Mouse (Mus musculus) left cerebral cortex, adult 9 months (tissue): Measurements from ENCODE around the gene Myocd.
A peak's percentile ranks its signal among the peaks of the same experiment; 100 is the strongest.

Experiments
- DNase-seq, 2 experiments: peaks; one replicate each; pipeline ENCODE4 v3.0.0; 2022; ENCODE audit warnings: low spot score in 2 of 2

Gene Myocd

DNA sequence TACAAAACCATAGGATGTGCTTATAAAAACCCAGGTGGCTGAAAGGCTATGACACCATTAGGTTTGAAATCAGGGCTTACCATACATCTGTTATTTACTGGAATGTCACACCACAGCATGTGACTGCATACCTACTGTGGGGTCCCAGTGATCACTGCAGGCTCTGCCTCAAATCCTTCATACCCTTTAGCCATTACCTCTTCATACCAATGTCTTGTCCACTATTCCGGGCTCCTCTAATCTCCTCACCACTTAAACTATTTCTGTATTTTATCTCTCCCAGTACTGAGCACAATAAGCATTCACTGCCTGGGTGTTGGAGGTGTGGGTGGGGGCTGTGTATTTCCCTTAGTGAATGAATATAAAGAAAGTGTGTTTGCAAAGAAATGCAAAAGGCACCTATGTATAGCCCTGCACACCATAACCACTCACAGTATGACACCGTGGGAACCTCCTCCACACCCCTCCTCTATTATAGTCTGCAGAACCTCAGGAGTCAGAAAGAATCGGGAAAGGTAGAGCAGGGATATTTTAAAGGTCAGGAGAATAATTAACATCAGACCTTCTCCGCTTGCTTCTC lies 126.9 kb downstream of the Myocd start:
- no peak for DNase-seq

GRCm38 (mm10) chr11:65139030-65139429 lies 130.8 kb downstream of the Myocd start:
- DNase-seq = no peak

DNA sequence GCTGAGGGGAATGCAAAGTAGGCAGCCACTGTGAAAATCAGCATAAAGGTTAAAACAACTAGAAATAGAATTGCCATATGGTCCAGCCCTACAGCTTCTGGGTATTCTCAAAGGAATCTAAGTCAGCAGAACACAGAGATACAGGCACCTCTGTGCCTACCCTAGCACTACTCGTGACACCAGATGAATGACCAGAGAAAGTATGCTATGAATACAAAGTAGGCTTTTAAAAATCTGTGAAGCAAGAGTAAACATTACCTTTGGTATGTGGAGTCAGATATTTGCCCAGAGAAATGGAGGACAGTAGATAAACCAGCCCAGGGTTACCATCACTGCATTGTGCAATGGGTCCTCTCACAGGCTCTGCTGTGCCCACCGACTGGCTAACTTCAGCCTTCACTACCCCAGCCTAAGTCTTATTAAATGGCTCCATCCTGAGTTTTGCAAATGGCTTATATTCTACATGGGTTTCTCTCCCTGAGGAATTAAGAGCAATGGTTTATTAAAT lies 132.6 kb downstream of the Myocd start:
- no peak for DNase-seq

- peak; percentile 50 to 69 for DNase-seq
Observed at GRCm38 (mm10) chr11:65135251-65135739, 134.5 kb downstream of the Myocd start.

DNA sequence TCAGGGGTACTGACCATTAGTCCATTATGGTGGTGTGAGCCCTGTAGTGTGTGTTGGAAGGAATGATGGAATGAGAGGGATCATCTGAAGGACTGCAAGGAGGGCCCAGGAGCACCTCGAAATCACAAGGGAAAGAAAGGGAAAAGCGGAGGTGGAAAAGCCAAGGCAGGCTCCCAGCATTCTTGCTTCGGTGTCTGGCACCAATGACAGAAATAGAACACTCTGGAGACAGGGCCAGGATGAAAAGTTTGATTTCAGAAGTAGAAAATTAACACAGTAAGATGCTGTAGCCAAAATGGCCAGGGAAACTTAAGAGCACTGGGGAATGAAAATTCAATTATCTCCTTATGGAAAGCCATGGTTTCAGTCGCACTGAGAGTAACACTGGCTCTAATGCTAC lies 136.1 kb downstream of the Myocd start:
- peak in 1 of 2 experiments; percentile 28 for DNase-seq

GRCm38 (mm10) chr11:65129110-65129509 lies 140.7 kb downstream of the Myocd start:
- no peak for DNase-seq

DNA sequence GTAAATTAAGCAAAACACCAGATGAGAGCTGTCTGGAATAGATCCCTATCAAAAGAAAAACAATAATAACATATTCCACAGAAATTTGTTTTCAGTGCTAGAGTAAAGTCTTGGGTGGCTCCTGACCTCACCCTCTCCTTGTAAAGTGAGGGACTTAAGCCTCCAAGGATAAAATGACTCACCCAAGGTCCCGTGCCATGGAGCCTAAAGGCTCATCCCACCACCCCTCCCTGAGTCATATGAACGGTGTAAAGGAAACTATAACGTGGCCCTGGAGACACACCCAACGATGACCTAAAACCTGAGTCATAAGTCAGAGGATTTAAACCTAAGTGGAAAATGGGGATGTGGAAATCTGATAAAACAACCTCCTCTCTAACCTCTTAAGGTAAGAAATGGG lies 141.1 kb downstream of the Myocd start:
- no peak for DNase-seq

GRCm38 (mm10) chr11:65126566-65126965 lies 143.2 kb downstream of the Myocd start:
- DNase-seq = peak in 1 of 2 experiments; percentile 54
